Mouse (Mus musculus) left cerebral cortex, postnatal 25 days (tissue): ENCODE results near the gene Fancd2. TPM values are rescaled to one million over a fixed set of nuclear protein-coding genes. Genes with fewer than 3 reads are reported as not detected.
A peak's percentile ranks its signal among the peaks of the same experiment; 100 is the strongest.

Experiments
- DNase-seq, 2 experiments: peaks; one replicate each; pipeline ENCODE4 v3.0.0; 2022; ENCODE audit warnings: low spot score in 2 of 2, mixed read lengths in 1 of 2
- intact Hi-C: fragments of 180-260 bp; cut with DNase I; formaldehyde crosslinking; loops from one replicate; pipeline ENCODE4 v1.15.1; 2025
- total RNA-seq, 2 experiments: library from RNA; stranded (reverse); gene quantifications; 2 replicates each; pipeline ENCODE4 v1.2.3; 2021

Gene Fancd2
- total RNA-seq, 2 experiments from 2014 or later = 1.9 to 2.1 TPM

DNA sequence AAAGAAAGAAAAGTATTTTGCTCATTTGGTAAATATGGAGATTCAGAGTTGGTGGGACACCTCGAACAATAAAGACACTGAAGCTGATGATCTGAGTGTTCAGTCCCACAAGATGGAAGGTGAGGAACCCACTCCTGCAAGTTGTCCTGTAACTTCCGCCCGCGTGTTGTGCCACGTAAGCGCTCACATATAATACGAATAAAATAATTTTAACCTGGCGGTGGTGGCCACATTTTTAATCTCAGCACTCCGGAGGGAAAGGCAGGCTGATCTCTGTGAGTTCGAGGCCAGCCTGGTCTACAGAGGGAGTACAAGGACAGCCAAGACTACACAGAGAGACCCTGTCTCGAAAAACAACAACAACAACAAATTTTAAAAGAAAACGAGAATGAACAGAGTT is 72.5 kb downstream of the Fancd2 start:
- intact Hi-C loops = no loop called here
- DNase-seq = no peak

- peak; percentile 89 to 95 for DNase-seq
- intact Hi-C loops = loop anchor here (5.0 kb wide), 1 partner anchor 82 kb away; no protein-coding TSS in a partner anchor
Observed at GRCm38 (mm10) chr6:113604432-113605223, 73.1 kb downstream of the Fancd2 start, which contains the start of gene Brk1. Brk1 (plus strand) TSS chr6:113604772.

DNA sequence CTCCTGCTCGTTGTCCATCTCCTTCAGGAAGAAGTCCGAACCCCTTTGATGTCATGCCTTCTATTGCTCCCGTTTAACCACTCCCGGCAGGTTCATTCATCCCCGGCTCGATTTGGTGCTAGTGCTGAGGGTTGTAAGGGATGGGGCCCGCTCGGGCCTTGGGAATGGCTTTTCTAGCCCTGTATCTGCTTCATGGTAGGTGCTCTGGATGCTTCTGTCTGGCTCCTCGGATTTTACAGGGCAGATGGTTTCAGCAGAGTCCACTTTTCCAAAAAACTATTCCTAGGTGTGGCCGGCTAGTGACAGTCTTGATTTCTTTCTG is 73.7 kb downstream of the Fancd2 start:
- no peak for DNase-seq
- intact Hi-C loops = loop anchor here (5.0 kb wide), 1 partner anchor 83 kb away; no protein-coding TSS in a partner anchor

DNA sequence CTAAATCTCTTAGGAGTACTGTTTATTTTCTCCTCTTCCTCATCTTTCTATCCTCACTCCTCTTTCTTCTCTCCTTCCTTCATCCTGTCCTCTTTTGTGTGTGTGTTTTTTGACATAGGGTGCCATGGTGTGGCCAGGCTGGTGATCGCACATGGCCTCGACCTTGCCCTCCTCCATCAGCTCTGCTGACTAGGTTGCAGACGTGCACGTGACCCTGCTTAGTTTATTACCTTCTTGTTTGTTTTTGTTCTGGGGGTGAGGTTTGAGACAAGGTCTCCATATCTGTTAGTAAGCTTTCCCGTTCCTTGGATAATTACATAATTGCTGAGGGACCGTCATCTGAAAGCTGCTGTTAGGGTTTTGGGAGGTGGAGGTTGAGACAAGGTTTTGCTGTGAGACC is 77.4 kb downstream of the Fancd2 start:
- intact Hi-C loops = loop anchor here (5.0 kb wide), 1 partner anchor 87 kb away; no protein-coding TSS in a partner anchor
- no peak for DNase-seq

DNA sequence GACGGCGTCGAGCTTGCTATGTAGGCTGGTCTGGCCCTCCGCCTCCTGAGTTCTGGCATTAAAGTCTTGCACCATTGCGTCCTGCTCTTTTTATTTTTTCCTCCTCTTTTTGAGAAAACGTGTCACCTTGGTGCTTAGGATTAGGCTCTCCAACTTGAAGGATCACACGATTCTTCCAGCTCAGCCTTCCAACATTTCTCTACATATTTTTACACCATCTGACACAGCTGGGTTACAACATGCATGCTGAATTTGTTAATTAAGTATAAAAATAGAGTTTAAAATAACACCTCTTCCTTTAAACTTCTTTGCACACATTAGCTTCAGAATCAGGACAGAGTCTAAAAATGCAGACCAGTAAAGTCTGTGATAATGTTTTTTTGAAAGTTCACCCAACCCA is 77.8 kb downstream of the Fancd2 start:
- intact Hi-C loops = loop anchor here (5.0 kb wide), 1 partner anchor 87 kb away; no protein-coding TSS in a partner anchor
- peak in 1 of 2 experiments; percentile 77 for DNase-seq

- DNase-seq = peak in 1 of 2 experiments; percentile 89
- intact Hi-C loops = loop anchor here (2.0 kb wide), 1 partner anchor 112 kb away; the partner anchor contains the start of gene Prrt3
Observed at GRCm38 (mm10) chr6:113612258-113612969, 80.9 kb downstream of the Fancd2 start.

- intact Hi-C loops = loop anchor here (2.0 kb wide), 1 partner anchor 37 kb away; no protein-coding TSS in a partner anchor
- DNase-seq = peak in 1 of 2 experiments; percentile 78
Observed at GRCm38 (mm10) chr6:113614152-113614551, 82.7 kb downstream of the Fancd2 start.

GRCm38 (mm10) chr6:113614997-113615396 is 83.5 kb downstream of the Fancd2 start:
- peak in 1 of 2 experiments; percentile 69 for DNase-seq
- intact Hi-C loops = loop anchor here (2.0 kb wide), 1 partner anchor 38 kb away; no protein-coding TSS in a partner anchor

GRCm38 (mm10) chr6:113615489-113615888 is 84.0 kb downstream of the Fancd2 start:
- intact Hi-C loops = loop anchor here (2.0 kb wide), 1 partner anchor 39 kb away; no protein-coding TSS in a partner anchor
- DNase-seq = no peak

DNA sequence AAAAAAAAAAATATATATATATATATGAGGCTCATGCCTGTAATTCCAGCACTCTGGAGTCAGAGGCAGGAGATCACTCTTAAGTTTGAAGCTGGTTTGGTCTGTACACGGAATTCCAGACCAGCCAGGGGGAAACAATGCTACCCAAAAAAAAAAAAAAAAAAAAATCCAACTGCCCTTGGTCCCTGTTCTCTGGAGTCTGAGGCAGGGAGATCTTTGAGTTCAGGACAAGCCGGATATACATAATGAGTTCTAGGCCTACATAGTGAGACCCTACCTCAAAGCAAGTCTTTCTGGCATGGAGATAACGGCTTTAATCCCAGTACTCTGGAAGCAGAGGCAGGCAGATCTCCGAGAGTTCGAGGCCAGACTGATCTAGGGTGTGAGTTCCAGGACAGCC is 91.9 kb downstream of the Fancd2 start:
- intact Hi-C loops = loop anchor here (5.0 kb wide), 1 partner anchor 91 kb away; the partner anchor contains the start of genes Emc3 and Fancd2
- DNase-seq = no peak

DNA sequence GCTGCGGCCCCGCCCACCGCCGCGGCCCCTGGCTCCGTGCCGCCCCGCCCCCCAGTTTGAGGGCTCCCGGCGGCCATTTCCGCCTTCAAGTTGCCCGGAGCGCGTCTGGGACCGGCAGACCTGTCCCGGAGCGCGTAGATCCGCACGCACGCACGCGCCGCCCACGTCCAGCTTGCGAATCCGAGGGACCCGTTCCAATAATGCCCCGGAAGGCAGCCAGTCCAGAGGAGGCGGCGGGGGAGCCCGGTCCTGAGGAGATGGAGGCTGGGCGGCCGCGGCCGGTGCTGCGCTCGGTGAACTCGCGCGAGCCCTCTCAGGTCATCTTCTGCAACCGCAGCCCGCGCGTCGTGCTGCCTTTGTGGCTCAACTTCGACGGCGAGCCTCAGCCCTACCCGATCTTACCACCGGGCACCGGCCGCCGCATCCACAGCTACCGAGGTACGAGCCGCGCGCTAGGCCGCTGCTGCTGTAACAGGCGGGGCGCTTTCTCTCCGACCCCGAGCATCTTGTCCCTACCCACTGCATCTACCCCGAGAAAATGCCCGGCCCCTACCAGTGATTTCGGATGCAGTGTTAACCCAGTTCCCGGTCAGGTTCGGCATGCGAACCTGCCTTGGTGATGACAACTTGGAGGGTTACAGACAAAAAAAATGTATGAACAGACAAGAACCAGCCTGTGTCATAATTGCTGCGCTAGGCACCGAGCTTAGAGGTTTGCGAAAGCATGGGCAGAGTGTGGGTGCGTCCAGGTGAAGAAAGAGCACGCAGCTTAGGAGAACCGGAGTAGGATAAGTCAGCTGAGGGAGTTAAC is 92.7 kb downstream of the Fancd2 start, which contains the start of gene Vhl:
Gene Vhl (plus strand): TSS at position 19 of the 811 bp plus-strand sequence.
- intact Hi-C loops = loop anchor here (5.0 kb wide), 1 partner anchor 92 kb away; the partner anchor contains the start of genes Emc3 and Fancd2

GRCm38 (mm10) chr6:113624989-113625770 is 93.7 kb downstream of the Fancd2 start:
- intact Hi-C loops = loop anchor here (5.0 kb wide), 1 partner anchor 93 kb away; the partner anchor contains the start of genes Emc3 and Fancd2
- peak in 1 of 2 experiments; percentile 17 for DNase-seq

More for the DNA sequence above, 92.7 kb downstream of the Fancd2 start, which contains the start of gene Vhl:
- DNase-seq = peak; percentile 87 to 88

GRCm38 (mm10) chr6:113630322-113630721 is 98.8 kb downstream of the Fancd2 start:
- intact Hi-C loops = no loop called here
- peak in 1 of 2 experiments; percentile 63 for DNase-seq

- intact Hi-C loops = no loop called here
- no peak for DNase-seq
Observed at GRCm38 (mm10) chr6:113632863-113633262, 101.4 kb downstream of the Fancd2 start.

- DNase-seq = peak; percentile 96
- intact Hi-C loops = loop anchor here (1.0 to 5.0 kb wide), 3 partner anchors 43 to 439 kb away; no protein-coding TSS in a partner anchor
Observed at GRCm38 (mm10) chr6:113638302-113639040, 107.0 kb downstream of the Fancd2 start, which contains the start of gene Irak2. Irak2 (plus strand) TSS chr6:113638467.

GRCm38 (mm10) chr6:113639201-113639600 is 107.7 kb downstream of the Fancd2 start:
- DNase-seq = no peak
- intact Hi-C loops = loop anchor here (5.0 kb wide), 1 partner anchor 438 kb away; no protein-coding TSS in a partner anchor

- intact Hi-C loops = no loop called here
- DNase-seq = no peak
Observed at GRCm38 (mm10) chr6:113642605-113643004, 111.1 kb downstream of the Fancd2 start.
